Mouse (Mus musculus): Measurements from ENCODE around the gene Zcchc8. TPM values are rescaled to one million over a fixed set of nuclear protein-coding genes. Genes with fewer than 3 reads are reported as not detected.
A peak's percentile ranks its signal among the peaks of the same experiment; 100 is the strongest.

Zcchc8 gene
- total and polyA plus RNA-seq, 3 experiments: 12.6 to 24.9 (median 23.2) TPM

- intact Hi-C loops (cut with DNase I): no loop called here
- 78% methylated on average over 3 of the region's 3 CpGs for WGBS
- H3K27ac ChIP-seq: peak overlapping the region; percentile 89
- no peak overlapping the region for H3K4me3 ChIP-seq
- H3K4me1 ChIP-seq (ENCODE audit: control insufficient read depth, insufficient read depth, low read length): peaks cover 21% of the 10 kb centered on the region
- no peak for DNase-seq
- TF ChIP-seq CTCF (IDR thresholded peaks at IDR 0.05): no peak
- no peak for TF ChIP-seq EP300 (IDR thresholded peaks at IDR 0.05; ENCODE audit: insufficient read depth, low read depth, low read length)
- TF ChIP-seq POLR2A (IDR thresholded peaks at IDR 0.05; ENCODE audit: insufficient read depth, low read depth, low read length): no peak
- no peaks in the 10 kb centered on the region for H3K27me3 ChIP-seq (ENCODE audit: control insufficient read depth, insufficient read depth, low read length)
- no peaks in the 10 kb centered on the region; the same call in none of the 2 replicates for H3K79me2 ChIP-seq (replicated peaks; ENCODE audit: control insufficient read depth, insufficient read depth, low read length)
- H3K9ac ChIP-seq (ENCODE audit: low read depth, low read length): peak overlapping the region; percentile 77
- H3K36me3 ChIP-seq (ENCODE audit: control insufficient read depth, insufficient read depth, low read length): peaks cover 3% of the 10 kb centered on the region; the same call in 1 of the 2 replicates
Observed at GRCm38 (mm10) chr5:123671473-123671820, 49.5 kb downstream of the Zcchc8 start.

DNA sequence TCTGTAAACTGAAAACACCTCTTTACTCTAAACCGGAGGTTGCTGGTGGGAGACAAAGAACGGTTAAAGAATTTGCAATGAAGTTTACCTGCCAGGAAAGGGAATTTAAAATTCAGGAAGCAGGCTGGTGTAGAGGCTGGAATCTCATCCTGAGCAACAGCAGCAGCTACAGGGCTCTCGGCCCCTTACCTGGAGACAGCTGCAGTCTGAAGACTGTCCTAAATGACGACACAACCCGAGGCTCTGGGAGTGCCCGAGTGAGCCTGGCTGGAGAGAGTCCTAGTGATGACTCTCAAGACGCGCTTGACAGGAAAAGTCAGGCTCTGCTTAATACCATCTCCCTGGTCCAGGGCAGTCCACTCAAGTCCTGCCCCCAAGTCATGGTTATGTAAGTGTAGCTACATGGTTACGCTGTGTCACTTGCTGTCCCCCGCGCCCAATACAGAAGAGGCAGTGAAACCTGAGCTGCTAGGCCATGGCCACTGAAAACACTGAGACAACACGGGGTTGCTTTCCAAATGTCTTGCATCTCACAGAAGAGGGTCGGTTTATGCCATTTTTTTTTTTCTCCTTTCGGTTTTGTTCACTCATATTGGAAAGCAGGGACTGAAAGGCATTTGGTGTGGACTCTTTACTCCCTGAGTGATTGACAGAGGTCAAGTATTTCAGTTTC lies 50.0 kb downstream of the Zcchc8 start:
- H3K36me3 ChIP-seq (ENCODE audit: control insufficient read depth, insufficient read depth, low read length): peaks cover 3% of the 10 kb centered on the region; the same call in 1 of the 2 replicates
- H3K4me3 ChIP-seq: peak overlapping the region; percentile 38
- H3K27me3 ChIP-seq (ENCODE audit: control insufficient read depth, insufficient read depth, low read length): no peaks in the 10 kb centered on the region
- peaks cover 22% of the 10 kb centered on the region for H3K4me1 ChIP-seq (ENCODE audit: control insufficient read depth, insufficient read depth, low read length)
- intact Hi-C loops (cut with DNase I): no loop called here
- peak overlapping the region; percentile 77 for H3K9ac ChIP-seq (ENCODE audit: low read depth, low read length)
- peak overlapping the region; percentile 89 for H3K27ac ChIP-seq
- TF ChIP-seq CTCF (IDR thresholded peaks at IDR 0.05) (no peak), POLR2A (IDR thresholded peaks at IDR 0.05; ENCODE audit: insufficient read depth, low read depth, low read length) (peak; percentile 80), EP300 (IDR thresholded peaks at IDR 0.05; ENCODE audit: insufficient read depth, low read depth, low read length) (peak; percentile 85)
- H3K79me2 ChIP-seq (replicated peaks; ENCODE audit: control insufficient read depth, insufficient read depth, low read length): peaks cover 1% of the 10 kb centered on the region
- WGBS: 27% methylated on average over 14 of the region's 14 CpGs
- peak; percentile 62 to 74 for DNase-seq

- DNase-seq: no peak
- TF ChIP-seq EP300 (IDR thresholded peaks at IDR 0.05; ENCODE audit: insufficient read depth, low read depth, low read length): no peak
- no peak for TF ChIP-seq CTCF (IDR thresholded peaks at IDR 0.05)
- no peak for TF ChIP-seq POLR2A (IDR thresholded peaks at IDR 0.05; ENCODE audit: insufficient read depth, low read depth, low read length)
- intact Hi-C loops (cut with DNase I): no loop called here
- H3K79me2 ChIP-seq (replicated peaks; ENCODE audit: control insufficient read depth, insufficient read depth, low read length): peaks cover 4% of the 10 kb centered on the region
- peak overlapping the region; percentile 77 for H3K9ac ChIP-seq (ENCODE audit: low read depth, low read length)
- H3K27me3 ChIP-seq (ENCODE audit: control insufficient read depth, insufficient read depth, low read length): no peaks in the 10 kb centered on the region
- H3K4me3 ChIP-seq: peak overlapping the region; percentile 38
- peaks cover 3% of the 10 kb centered on the region; the same call in 1 of the 2 replicates for H3K36me3 ChIP-seq (ENCODE audit: control insufficient read depth, insufficient read depth, low read length)
- H3K4me1 ChIP-seq (ENCODE audit: control insufficient read depth, insufficient read depth, low read length): peaks cover 24% of the 10 kb centered on the region
- peak overlapping the region; percentile 89 for H3K27ac ChIP-seq
- 53% methylated on average over 9 of the region's 9 CpGs for WGBS
Observed at GRCm38 (mm10) chr5:123669991-123670799, 50.7 kb downstream of the Zcchc8 start.

DNA sequence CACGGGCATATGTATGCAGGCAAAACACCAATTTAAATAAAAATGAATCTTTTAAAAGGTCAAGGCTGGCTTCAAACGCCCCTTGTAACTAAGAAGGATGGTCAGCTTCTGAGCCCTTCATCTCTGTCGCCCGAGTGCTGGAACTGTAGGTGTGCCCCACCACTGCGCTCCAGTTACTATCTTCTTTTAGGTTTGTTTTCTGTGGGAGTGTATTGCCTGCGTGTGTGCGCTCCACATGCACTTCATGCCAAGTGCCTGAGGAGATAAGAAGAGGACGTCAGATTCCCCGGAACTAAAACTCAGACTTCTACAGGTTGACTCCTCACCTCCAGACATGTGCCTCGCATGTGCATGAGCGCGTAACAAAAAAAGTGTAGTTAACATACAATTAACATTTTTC lies 53.0 kb downstream of the Zcchc8 start:
- 51% methylated on average over 12 of the region's 12 CpGs for WGBS
- TF ChIP-seq POLR2A (IDR thresholded peaks at IDR 0.05; ENCODE audit: insufficient read depth, low read depth, low read length) (no peak), CTCF (IDR thresholded peaks at IDR 0.05) (no peak), EP300 (IDR thresholded peaks at IDR 0.05; ENCODE audit: insufficient read depth, low read depth, low read length) (no peak)
- no peak for DNase-seq

GRCm38 (mm10) chr5:123665956-123666355 lies 54.9 kb downstream of the Zcchc8 start:
- no peak for DNase-seq
- Histone ChIP-seq H3K36me3 (ENCODE audit: control insufficient read depth, insufficient read depth, low read length) (peaks cover 11% of the 10 kb centered on the region), H3K9ac (ENCODE audit: low read depth, low read length) (peak overlapping the region; percentile 46; the same call in 1 of the 2 replicates), H3K79me2 (replicated peaks; ENCODE audit: control insufficient read depth, insufficient read depth, low read length) (peaks cover 4% of the 10 kb centered on the region; the same call in 1 of the 2 replicates), H3K4me1 (ENCODE audit: control insufficient read depth, insufficient read depth, low read length) (peaks cover 25% of the 10 kb centered on the region), H3K27me3 (ENCODE audit: control insufficient read depth, insufficient read depth, low read length) (no peaks in the 10 kb centered on the region), H3K4me3 (no peak overlapping the region), H3K27ac (peak overlapping the region; percentile 63)
- WGBS: 66% methylated on average over 7 of the region's 7 CpGs
- TF ChIP-seq EP300 (IDR thresholded peaks at IDR 0.05; ENCODE audit: insufficient read depth, low read depth, low read length) (no peak), CTCF (IDR thresholded peaks at IDR 0.05) (no peak), POLR2A (IDR thresholded peaks at IDR 0.05; ENCODE audit: insufficient read depth, low read depth, low read length) (no peak)
- intact Hi-C loops (cut with DNase I): no loop called here

More for the DNA sequence above, 53.0 kb downstream of the Zcchc8 start:
- Histone ChIP-seq H3K9ac (ENCODE audit: low read depth, low read length) (no peak overlapping the region), H3K27ac (peak overlapping the region; percentile 63), H3K4me1 (ENCODE audit: control insufficient read depth, insufficient read depth, low read length) (peaks cover 23% of the 10 kb centered on the region), H3K27me3 (ENCODE audit: control insufficient read depth, insufficient read depth, low read length) (no peaks in the 10 kb centered on the region), H3K4me3 (no peak overlapping the region), H3K36me3 (ENCODE audit: control insufficient read depth, insufficient read depth, low read length) (peaks cover 3% of the 10 kb centered on the region), H3K79me2 (replicated peaks; ENCODE audit: control insufficient read depth, insufficient read depth, low read length) (peaks cover 4% of the 10 kb centered on the region)
- intact Hi-C loops (cut with DNase I): no loop called here

Data from heart, adult 2 months (tissue).